Mouse (Mus musculus) kidney, postnatal 25 days (tissue): ENCODE results near the gene Thsd4.

Experiments
- DNase-seq, 2 experiments: peaks; one replicate each; pipeline ENCODE4 v3.0.0; 2021; ENCODE audit warnings: mixed read lengths in 2 of 2

Gene Thsd4

DNA sequence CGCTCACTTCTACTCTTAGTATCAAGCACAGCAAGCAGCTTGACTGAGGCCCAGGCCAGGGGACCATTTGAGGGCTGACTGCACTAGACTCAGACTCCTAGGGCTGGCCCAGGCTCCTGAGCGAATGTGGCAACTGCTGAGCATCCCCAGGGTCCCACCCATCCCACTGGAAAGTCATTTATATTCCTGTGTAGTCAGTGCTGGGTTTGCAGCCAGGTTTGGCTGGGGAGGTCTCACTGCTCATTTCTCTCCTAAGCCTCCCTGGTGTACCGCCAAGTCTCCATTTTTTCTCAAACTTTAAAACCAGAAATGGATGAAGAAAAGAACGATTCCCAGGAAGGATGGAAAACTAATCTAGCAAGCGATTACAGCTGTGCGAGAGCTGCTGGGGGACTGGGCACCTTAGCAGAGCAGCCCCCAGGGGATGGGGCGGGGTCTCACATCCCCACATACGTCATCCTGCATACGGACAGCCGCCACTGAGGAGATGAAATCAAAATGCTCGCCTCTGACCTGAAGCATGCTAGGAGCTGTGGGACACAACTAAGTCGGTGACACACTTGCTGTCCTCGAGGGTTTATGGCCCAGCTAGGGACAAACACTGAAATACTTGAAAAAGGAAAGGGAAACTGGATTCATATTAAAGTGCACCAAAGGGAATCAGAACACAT lies 67.3 kb downstream of the Thsd4 start:
- no peak for DNase-seq

DNA sequence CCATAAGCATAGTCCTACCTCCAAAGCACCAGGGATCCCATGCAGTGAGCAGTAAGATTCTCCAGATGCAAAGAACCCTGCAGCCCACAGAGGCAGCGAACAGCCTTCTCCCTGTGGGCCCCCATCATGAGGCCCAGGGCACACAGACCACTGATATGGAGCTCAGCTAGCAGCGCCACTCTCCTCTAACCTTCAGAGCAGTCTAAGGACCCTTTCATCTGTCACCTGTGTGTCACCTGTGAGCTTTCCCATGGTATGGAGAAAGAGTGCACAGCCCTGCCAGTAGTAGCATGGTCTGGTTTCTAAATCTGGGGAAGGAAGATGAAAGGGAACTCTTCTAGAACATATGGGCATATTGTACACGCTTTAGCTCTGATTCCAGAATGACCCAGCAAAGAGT lies 72.3 kb downstream of the Thsd4 start:
- no peak for DNase-seq

DNA sequence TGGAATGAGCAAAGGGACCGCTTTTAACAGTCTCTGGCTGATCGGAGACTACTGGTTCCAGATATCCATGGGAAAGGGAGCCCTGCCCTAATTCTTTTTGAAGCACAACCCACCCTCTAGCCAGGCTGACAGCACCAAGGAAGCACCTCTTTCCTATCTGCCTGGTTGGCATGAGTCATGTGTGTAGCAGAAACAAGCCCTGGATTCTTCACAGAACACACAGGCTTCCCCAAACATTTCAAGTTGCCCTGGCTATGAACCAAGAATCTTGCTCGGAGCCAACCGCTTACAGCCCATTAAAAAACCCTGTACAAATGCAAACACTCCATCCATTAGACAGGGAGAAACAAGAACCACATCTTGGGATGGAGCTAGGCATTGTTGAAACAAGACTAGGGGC lies 76.0 kb downstream of the Thsd4 start:
- DNase-seq: no peak

DNA sequence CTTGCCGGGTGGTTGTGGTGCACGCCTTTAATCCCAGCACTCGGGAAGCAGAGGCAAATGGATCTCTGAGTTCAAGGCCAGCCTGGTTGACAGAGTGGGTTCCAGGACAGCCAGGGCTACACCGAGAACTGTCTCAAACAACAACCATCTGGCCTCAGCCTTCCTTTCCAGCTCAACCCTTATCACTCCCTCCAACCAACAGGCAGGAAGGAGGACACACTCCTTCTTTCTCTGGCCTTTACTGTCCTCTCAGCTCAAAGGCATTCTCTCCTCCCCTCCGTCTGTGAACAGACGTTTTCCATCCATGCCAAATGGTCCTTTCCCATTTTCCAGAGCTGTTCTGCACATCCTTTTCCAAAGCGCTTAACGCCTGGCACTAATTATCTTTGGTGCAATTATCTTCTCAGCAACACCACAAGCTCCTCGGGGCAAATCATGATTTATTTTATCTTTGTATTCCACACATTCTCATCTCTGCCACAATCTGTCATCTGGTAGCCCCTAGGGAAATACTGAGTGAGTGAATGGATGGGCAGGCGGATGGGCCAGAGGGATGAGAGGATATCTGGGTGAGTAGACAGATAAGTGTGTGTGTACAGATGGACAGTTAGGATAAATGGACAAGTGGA lies 80.5 kb downstream of the Thsd4 start:
- DNase-seq: no peak

DNA sequence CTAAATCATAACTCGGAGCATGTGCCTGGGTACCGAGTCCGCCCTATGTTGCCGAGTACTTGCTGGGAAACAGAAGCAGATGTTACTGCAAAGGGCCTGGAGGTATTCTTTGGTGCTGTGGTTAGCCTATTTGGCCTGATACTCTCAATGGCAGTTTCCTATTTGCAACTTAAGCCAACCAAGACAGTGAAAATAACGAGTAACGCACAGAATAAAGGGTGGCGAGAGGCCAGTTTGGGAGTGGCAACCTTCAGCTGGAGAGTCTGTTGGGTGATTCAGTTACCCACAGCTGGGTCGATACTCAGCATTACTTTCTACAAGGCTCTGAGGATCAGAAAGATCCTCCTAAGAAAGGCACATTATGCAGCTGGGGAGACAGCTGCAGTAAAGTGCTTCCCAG lies 81.3 kb downstream of the Thsd4 start:
- DNase-seq: no peak

DNA sequence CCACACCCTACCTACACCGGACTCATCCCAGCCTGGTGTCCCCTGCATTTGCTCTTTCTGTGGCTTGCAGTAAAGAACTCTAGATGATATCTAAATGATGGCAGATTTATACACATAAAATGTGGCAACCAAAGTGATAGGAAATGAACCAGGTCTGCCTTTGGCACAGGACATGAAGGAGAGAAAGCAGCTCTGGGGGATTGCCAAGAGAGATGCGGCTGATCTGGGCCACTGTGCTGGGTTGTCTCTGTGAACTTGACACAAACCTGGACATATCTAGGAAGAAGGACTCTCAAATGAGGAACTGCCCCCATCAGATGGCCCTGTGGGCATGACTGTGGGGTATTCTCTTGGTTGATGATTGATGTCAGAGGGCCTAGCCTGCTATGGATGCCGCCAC lies 85.6 kb downstream of the Thsd4 start:
- DNase-seq: no peak

DNA sequence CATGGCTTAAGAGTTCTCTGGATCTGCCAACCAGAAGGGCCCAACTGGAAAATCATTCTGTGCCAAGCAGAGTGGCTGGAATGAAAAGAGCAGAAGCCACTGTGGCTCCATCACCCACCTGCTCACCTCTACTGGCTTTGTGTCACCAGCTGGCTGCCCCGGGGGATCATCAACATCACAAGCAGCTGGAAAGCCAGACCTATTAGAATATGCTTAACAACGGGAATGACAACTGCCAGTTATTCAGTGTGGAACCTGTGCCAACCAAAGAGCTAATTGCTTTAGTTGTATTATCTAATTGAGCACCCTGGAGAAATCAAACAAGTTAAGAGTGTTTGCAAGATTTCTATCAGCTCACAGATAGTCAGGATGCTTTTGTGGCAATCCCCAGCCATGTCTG lies 87.8 kb downstream of the Thsd4 start:
- no peak for DNase-seq

DNA sequence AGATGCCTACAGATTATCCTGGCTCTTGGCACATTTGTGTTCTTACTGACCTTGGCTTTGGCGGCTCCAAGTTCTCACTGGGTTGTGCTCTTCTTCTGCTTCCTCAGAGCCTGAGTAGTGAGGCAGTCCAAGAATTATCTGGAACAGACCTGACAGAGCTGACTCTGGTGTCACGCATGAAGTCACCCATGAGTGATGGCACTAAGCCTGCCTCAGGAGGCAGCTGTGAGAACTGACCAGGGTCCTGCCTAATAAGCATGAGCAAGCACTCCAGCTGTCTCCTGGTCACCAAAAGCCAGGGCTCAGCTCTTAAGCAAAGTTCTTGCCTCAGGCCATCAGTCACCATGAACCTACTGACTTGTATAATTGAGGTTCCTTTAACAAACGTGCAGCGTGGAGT lies 89.9 kb downstream of the Thsd4 start:
- DNase-seq: peak; percentile 17 to 58

DNA sequence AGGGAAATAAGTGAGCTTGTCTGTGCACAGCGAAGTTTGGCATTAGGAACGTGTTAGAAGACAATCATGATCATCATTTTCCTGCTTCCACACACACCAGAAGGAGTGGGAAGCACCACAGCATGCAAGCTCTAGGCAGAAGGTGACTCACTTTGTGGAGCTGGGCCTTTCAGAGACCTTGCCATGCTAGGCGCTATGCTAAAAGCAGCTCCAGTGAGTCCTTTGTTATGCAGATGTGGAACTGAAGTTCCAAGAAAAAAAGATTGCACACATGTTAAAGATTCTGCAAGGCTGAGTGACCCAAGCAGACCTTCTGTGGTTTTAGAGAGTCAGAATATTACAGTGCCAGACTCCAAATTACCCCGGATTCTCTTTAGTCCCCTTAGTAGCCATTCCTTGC lies 91.8 kb downstream of the Thsd4 start:
- no peak for DNase-seq

DNA sequence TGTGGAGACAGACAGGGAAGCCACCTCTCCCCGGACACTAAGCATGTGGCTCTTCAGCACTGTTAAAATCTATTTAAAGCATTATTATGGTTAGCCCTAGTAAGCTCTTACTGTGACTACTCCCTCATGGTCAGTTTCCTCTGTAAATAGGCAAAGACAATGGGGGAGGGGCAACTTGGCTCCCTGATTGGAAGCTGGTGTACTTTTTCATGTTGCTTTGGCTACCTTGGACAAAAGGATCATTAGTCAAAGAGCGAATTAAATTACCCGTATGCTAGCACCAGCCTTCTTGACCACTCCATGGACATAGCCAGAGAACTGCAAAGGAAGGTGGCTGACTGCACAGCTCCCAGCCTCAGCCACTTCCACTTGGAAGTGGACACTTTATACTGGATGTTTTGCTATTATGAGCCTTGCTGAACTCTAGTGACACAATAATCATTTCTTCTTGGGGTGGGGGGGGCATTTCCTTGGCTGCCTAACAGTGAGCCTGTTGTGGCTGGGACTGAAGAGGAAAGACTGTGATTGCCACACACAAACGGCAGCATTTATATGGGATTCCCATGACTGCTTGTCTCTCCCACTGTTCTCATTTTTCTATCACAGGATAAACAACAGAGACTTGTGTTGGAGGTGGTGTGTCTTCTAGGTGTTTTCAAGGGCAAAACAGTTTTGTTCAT lies 107.6 kb downstream of the Thsd4 start:
- no peak for DNase-seq

DNA sequence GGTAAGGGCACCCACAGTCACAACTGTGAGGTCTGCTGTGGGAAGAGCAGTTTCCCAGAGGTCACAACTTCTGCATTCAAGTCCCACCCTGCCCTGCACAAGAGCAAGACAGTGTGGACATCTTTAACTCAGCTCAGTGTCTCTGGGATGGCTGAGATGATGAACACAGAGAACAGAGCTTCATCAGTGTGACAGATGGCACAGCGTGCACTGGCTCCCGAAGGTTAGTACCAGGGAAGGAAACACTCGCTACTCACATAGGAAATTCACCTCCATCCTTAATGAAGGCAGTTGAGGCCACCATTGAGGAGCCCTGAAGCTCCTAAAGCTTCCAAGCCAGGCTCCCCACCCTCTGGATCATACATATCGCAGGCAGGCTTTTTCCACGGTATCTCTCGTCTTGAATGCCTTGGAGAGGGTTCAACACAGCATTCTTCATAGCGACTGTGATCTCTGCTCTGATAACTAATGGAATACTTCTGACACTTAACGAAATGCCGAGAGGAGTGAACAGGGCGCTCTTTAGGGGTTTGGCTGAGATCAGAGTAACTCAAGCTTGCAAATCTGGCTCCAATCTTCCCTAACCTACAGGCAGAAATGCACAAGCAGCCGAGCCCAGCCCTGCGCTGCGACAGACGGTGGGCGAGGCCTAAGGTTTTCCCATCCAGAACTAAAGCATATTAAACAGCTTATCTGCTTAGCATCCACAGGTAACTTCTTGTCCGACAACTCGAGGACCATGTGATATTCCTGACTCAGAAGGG lies 110.8 kb downstream of the Thsd4 start:
- no peak for DNase-seq

DNA sequence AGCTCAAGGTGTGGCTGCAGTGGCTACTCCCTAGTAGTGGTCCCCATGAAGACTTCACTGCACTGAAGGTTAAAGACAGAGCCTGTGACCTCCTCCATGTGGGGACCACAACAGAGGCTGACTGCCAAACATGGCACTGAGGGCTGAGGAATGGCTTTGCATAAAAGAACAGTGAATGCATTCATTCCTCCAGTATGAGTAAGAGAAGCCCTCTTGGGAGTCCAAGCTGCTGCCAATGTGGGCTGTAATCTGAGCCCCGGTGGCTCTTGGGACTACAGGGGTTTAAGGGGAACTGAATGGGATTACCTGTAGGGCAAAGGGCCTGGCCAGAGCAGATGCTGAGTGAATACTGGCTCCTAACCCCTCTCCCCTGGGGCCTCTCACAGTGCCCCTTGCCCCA lies 114.5 kb downstream of the Thsd4 start:
- DNase-seq: no peak

DNA sequence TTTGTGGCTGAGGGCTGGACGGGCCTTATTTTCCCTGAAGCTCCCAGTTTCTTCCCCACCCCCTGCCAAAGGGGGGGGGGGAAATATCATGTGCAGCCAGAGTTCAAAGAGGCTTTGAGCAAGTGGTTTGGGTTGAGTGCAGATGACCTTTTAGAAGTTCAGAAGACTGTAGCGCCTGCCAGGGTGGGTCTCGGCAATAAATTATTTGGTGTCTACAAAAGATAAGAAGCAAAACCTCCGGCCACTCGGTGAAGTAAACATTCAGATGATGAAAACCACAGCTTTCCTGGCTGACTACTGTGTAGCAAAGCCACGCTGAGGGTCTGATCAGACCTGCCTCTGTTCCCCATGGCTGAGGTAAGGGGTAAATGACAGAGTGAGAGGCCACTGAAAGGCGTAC lies 116.1 kb downstream of the Thsd4 start:
- peak; percentile 34 to 50 for DNase-seq

DNA sequence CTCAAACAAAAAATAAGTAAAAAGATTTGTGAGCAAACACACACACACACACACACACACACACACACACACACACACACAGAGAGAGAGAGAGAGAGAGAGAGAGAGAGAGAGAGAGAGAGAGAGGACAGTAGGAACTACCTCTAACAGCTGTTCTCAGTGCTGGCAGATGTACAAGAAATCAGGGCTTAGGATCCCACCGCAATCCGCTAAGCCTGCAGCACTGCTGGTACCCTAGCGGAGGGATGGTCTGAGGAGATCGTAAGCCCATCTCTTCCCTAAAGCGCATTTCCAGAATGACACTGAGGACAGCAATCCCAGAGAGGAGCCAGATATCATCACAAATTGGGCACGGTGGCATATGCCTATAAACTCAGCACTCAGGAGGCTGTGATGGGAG lies 119.2 kb downstream of the Thsd4 start:
- DNase-seq: no peak

DNA sequence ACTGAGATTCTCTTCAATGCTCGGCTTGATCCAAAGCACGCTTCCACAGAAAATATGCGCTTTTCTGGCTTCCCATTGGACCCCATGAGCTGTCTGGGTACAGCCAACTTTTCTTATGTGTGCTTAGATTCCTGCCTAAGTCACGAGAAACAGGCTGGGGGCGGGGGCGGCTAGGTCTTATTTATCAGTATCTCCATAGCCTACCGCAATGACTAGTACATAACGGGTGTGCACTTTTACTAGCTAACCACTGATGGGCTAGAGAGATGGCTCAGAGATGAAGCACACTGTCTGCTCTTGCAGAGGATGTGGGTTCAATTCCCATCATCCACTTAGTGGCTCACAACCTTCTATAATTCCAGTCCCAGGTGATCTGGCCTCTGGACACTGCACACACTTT lies 121.8 kb downstream of the Thsd4 start:
- DNase-seq: no peak

DNA sequence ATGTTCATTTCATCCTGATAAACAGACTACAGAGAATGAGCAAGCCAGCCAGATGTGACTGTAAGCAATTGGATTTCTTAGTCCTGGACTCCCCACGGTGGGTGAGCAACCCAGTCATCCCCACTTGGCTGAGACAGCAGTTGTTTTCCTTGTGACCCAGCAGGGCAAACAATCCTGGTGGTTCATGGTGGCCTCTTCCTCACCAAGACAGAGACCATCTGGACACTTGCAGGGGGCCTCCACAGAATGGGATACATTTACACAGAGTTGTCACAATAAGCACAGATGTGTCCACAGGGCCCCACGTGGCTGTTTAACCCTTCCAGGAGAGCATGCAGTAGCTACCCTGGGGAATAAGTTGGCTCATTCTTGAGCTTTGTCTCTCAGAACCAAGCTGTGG lies 123.8 kb downstream of the Thsd4 start:
- DNase-seq: no peak

DNA sequence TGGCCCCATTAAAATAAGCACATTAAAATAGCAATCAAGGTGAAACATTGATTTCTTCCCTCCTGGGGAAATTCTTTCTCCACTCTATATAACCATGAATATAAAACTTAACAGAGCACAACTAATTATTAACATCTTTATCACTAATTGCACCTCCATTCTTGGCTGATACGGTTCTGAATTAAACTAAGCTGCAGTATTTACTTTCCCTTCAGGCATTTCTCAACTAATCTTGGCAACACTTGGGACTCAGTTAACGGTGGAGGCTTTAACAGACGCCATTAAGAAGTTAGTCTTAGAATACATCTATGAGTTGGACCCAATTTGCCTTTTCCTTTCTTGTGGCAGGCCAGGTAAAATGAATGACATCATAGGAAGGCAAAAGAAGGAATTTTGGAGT lies 125.8 kb downstream of the Thsd4 start:
- no peak for DNase-seq

DNA sequence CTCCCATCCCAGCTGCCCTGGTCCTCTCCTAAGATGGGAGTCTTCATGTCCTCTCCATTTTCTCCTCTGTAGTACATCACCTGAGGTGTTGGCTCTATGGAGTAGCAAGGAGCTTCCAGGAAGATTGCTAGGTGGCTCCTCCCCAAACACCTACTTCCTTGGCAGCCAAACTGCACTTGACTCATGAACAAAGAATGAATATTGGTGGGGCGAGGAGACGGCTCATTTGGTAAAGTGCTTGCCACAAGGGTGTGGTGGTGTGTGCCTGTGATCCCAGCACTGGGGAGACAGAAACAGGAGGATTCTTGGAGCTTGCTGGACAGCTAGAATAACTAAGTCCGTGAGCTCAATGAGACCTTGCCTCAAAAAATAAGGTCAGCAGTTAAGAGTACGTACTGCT lies 128.9 kb downstream of the Thsd4 start:
- no peak for DNase-seq

DNA sequence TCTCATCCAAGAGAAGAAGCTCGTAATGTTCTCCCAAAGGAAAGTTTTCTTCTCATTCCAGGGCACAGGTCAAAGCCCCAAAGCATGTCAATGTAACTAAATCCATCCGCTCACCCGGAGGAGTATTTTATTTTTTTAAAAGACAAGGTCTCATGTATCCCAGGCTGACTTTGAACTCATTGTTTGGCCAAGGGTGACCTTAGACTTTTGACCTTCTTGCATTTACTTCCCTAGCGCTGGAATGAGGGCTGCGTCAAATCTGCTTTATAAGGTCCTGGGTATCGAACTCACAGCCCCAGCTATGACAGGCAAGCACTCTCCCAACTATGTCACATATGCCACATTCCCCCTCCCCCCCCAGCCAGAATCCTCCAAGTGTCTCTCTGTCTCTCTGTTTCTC lies 137.1 kb downstream of the Thsd4 start:
- no peak for DNase-seq

DNA sequence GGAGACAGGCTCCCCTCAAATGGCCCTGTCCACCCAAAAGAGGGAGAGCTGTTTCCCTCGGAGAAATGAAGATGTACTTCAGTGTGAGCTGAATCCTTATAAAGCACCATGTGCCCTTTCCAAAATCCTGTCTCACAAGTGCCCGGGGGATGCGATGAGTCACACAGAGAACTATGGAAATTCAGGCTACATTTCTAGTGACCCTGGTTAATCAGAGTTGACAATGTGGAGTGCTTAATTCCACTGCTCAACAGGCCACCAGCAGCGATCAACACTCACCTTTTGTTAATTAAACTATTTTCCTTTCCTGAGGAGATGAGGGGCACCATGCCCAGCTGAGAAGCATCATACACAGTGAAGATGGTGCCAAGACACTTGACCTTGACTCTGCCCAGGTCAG lies 138.9 kb downstream of the Thsd4 start:
- DNase-seq: no peak

DNA sequence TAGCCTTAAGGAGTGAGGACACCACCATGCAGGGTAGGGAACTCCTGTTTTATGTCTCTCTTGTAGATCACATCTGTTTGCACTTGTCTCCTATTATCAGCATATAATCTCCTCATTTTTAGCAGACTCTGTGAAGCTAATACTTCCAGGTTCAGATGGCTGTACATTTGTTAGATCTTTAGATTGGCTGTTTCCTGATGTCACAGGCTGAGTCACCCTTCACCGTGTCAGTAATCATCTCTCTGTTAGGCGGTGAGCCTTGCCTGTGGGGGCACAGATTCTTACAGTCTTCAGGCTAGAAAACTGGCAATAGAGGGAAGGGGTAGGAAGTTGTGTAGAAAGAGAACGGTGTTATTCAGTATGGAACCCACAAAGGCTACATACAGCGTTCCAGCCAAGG lies 139.3 kb downstream of the Thsd4 start:
- DNase-seq: no peak

DNA sequence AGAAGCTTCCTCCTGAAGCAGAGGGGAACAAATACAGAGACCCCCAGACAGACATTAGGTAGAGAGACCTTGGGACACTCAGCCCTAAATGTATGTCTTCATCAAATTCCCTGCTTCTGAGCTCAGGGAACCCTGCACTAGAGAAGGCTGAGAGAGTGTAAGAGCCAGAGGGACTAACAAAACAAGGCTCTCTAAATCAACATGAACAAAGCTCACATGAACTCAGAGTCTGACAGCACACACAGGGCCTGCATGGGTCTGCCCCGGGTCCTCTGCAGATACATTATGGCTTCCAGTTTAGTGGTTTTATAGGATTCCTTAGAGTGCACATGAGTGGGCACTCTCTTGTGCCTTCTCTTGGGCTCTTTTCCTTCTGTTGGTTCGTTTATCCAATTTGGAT lies 140.8 kb downstream of the Thsd4 start:
- no peak for DNase-seq

DNA sequence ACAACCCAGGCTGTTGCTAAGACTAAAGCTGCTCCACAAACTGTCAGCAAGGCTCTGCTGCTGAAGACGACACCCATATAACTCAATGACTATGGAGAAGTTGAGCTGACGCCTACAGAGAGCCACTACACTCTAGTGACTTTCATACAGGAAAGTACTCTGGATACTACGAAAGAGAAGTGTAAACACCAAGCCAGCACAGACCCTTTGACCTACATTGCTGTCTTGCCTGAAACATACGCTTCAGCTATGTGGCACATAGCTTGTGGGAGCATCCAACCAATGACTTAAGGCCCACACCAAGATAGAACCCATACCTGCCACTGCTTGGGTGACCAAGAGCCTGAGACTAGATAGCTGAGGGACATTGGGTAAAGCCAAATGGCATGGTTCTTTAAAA lies 141.3 kb downstream of the Thsd4 start:
- DNase-seq: no peak

DNA sequence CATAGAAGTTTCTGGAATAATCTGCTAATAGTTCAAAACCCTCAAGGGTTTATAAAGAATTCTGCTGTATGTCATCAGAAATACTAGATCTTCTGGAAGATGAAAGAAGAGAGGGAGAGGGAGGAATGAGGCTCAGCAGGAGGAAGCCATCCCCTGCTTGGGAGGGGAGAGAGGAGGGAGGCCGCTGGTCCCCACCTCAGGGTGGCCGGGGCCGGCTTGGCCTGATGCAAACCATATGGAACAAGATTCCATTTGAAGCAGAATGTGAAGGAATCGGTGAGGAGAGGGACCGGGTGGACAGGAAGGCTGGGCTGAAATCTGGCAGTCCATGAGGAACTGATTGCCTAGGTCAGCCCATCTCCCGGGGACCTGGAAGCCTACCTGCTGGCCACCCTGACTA lies 143.6 kb downstream of the Thsd4 start:
- DNase-seq: no peak
